Mouse (Mus musculus): ENCODE data around the gene Rpl27.

The Rpl27 gene

GRCm38 (mm10) chr11:101442127-101442693 is at the start of gene Rpl27:
Gene Rpl27 (plus strand): TSS chr11:101442298.
- peak; percentile 44; the same call in 1 of the 2 replicates for TF ChIP-seq GATA4 (IDR thresholded peaks at IDR 0.05; ENCODE audit: insufficient replicate concordance, low read length)

DNA sequence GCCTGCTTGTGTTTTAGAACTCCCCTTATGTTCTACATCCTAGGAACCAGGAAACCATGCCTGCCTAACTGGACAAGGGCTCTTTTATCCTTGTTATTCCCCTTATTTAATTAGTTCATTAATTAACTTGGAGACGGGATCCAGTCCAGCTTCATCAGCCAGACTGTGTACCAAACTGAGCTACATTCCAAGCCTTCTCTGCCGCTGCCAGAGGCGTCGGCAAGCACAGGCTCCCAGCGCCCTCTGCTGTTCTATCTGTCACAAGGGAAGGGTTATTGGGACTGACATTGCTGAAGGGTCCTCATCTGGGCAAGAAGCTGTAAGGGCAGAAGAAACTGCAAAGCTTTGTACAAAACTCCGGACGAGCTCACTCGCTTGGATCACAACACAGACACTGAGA is 47.0 kb upstream of the Rpl27 start:
- no peak for TF ChIP-seq GATA4 (IDR thresholded peaks at IDR 0.05; ENCODE audit: insufficient replicate concordance, low read length)

DNA sequence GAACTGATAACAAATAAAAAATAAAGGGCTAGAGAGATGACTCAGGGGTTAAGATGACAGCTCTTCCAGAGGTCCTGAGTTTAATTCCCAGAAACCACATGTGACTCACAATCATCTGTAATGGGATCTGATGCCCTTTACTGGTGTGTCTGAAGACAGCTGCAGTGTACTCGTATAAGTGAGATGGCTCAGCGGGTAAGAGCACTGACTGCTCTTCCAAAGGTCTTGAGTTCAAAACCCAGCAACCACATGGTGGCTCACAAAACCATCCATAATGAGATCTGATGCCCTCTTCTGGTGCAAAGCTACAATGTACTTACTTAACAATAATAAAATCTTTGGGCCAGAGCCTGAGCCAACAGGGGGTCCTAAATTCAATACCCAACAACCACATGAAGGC is 26.8 kb upstream of the Rpl27 start:
- TF ChIP-seq GATA4 (IDR thresholded peaks at IDR 0.05; ENCODE audit: insufficient replicate concordance, low read length), result no peak

- no peak for TF ChIP-seq GATA4 (IDR thresholded peaks at IDR 0.05; ENCODE audit: insufficient replicate concordance, low read length)
These were observed 25.5 kb upstream of the Rpl27 start for GRCm38 (mm10) chr11:101416433-101417100.

DNA sequence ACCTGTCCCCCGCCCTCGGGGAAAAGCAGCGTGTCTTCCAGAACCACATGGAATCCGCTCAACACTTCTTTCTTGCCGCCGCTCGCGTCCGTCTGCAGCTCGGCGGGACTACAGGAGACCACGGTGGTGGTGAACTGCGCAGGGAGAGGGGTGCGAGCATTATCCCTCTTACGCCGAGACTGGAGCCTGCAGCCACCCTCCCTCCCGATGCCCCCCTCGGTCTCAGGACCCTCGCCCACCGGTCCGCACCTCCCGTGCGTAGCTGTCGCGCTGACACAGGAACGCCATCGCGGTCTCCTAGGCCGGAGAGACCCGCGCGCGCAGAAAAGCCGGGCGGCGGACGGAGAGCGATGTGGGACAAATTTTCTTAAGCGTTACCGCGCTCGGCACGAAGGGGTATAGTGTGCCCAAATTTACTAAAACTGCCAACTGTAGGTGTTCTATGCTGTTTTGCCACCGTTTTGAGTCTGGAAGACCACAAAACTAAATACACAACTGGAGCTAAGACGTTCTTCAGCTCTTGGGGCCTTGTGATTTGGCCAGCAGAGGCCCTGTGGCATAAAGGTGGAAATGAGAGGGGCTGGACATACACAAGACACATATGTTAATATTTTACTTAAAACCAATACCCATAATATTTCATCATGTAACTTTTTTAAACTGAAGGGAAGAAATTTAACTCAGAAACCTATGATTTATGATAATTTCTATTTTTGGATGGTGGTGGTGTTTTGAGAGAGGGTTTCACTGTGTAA is 24.8 kb upstream of the Rpl27 start, which contains the start of gene Aarsd1:
Gene Aarsd1 (minus strand): TSS at position 515 of the 755 bp plus-strand sequence.
- TF ChIP-seq GATA4 (IDR thresholded peaks at IDR 0.05; ENCODE audit: insufficient replicate concordance, low read length), result peak; percentile 7; the same call in 1 of the 2 replicates

- no peak for TF ChIP-seq GATA4 (IDR thresholded peaks at IDR 0.05; ENCODE audit: insufficient replicate concordance, low read length)
These were observed 23.1 kb upstream of the Rpl27 start for GRCm38 (mm10) chr11:101418991-101419390.

DNA sequence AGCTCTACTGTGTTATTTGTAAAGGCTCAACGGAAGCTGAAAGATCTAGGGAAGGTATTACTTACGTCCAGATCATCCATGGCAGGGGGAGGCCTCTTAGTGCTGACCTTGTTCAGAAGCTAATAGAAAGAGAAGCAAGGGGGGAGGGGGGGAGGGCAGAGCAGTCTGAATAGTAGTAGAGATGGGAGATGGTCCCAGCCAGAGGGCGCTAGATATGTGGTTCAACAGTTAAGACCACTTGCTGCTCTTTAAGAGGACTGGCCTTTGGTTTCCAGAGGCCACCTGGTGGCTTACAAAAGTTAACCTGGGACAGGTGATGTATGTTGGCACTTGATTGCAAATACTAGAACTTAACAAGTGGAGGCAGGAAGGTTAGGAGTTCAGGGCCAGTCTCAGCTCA is 22.5 kb upstream of the Rpl27 start:
- no peak for TF ChIP-seq GATA4 (IDR thresholded peaks at IDR 0.05; ENCODE audit: insufficient replicate concordance, low read length)

DNA sequence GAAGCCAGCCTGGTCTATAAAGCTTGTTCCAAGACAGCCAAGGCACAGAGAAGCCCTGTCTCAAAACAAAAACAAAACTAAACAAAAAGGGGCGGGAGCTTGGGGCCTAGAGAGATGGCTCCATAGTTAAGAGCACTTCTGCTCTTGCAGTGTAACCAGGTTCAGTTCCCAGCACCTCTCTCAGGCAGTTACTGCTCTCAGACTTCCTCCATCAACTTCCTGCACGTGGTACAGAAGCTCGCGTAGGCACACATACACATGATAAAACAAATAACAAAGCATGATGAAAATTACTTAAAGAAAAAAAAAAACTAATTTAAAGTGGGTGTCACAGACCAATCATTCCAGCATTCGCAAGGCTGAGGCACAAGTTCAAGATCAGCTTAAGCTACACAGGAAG is 21.9 kb upstream of the Rpl27 start:
- no peak for TF ChIP-seq GATA4 (IDR thresholded peaks at IDR 0.05; ENCODE audit: insufficient replicate concordance, low read length)

GRCm38 (mm10) chr11:101424105-101424851 is 17.8 kb upstream of the Rpl27 start, which contains the start of gene Gm27029:
Gene Gm27029 (minus strand): TSS chr11:101424796.
- no peak for TF ChIP-seq GATA4 (IDR thresholded peaks at IDR 0.05; ENCODE audit: insufficient replicate concordance, low read length)

DNA sequence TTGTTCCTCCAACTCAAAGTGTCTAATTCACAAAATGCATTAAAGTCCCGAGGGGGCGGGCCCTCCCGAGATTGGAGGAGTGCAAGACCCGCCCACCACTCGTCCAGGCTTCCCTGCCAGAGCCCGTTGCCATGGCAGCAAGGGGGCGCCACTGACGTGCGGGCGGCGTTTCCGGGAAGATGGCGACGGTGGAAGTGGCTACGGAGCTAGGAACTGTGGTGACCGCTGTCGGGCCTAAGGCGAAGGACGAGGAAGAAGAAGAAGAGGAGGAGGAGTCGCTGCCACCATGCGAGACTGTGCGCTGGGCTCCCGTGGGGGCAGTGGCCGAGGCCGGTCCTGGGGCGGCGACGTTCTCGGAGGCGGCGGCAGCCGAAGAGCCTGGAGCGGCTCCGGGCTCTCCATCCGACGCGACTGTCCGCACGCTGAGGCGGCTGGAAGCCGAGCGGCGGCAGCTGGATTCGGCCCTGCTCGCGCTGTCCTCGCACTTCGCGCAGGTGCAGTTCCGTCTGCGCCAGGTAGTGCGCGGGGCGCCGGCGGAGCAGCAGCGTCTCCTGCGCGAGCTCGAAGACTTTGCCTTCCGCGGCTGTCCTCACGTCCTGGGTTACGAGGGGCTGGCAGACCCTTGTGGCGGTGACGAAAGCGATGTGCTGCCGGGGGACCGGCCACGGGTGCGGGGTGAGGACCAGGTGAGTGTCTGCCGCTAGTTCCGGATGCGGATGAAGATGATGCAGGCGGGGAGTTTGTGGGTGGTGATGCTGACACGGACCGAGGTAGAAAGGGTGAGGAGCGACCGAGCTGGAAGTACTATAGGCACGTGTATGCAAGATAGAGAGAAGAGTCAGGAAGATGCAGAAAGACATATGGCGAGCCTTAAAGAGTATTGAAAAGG is 16.9 kb upstream of the Rpl27 start, which contains the start of the genes Rundc1 and Ptges3l:
Gene Rundc1 (plus strand): TSS at position 161 of the 889 bp plus-strand sequence.
Gene Ptges3l (minus strand): TSS at position 409 of the 889 bp plus-strand sequence.
- TF ChIP-seq GATA4 (IDR thresholded peaks at IDR 0.05; ENCODE audit: insufficient replicate concordance, low read length), result no peak

DNA sequence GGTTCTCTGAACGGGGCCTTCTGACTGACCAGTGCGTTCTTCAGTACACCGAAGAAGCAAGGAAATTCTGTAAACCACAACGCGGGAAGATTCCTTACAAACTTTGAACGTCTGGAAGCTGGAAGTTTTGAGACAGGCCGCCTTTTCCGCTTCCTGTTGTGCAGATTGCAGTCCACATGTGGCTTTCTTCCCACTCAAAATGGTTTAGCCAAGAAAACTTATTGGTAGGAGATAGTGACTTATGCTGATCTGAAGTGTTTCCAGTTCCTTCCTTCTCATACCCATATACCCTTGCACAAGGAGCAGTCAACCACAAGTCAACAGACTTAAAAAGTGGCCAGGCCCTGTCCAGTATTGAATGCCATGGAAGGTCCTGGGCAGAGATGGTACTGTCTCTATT is 15.9 kb upstream of the Rpl27 start:
- TF ChIP-seq GATA4 (IDR thresholded peaks at IDR 0.05; ENCODE audit: insufficient replicate concordance, low read length), result peak; percentile 32; the same call in 1 of the 2 replicates

DNA sequence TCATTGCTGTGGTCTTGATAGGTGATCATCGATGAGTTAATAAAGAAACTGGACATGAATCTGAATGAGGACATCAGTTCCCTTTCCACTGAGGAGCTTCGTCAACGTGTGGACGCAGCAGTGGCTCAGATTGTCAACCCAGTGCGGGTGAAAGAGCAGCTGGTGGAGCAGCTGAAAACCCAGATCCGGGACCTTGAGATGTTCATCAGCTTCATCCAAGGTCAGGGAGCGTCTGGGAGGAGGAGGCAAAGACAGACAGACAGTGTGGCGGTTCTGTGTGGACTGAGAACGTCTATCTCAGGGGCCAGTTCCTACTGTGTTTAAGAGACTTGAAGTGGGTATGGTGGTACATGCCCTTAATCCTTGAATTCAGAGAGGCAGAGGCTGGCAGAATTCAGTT is 10.8 kb upstream of the Rpl27 start:
- no peak for TF ChIP-seq GATA4 (IDR thresholded peaks at IDR 0.05; ENCODE audit: insufficient replicate concordance, low read length)

GRCm38 (mm10) chr11:101433396-101433795 is 8.7 kb upstream of the Rpl27 start:
- no peak for TF ChIP-seq GATA4 (IDR thresholded peaks at IDR 0.05; ENCODE audit: insufficient replicate concordance, low read length)

DNA sequence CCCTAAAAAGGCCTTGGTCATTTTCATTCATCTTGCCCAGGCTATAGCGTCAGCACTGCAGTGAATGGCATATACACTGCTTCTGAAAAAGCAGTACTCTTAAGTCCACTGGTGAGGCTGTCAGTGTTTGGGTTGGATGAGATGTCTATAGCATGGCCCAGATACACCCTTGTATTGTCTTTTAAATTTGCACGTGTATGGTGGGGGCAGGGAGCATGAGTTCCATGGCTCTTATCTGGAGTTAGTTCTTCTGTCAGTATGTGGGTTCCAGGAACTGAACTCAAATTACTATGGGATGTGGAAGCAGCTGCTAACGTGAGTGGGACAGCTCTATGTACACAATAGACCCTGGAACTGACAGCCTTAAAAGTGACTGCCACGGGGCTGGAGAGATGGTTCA is 6.3 kb upstream of the Rpl27 start:
- TF ChIP-seq GATA4 (IDR thresholded peaks at IDR 0.05; ENCODE audit: insufficient replicate concordance, low read length), result no peak
